Mouse (Mus musculus): ENCODE measurements around the gene Gm6583. TPM values are rescaled to one million over a fixed set of nuclear protein-coding genes. Genes with fewer than 3 reads are reported as not detected.
A peak's percentile ranks its signal among the peaks of the same experiment; 100 is the strongest.

Gene Gm6583
- polyA plus RNA-seq, 1 experiment from 2014 or later: 0.12 TPM

DNA sequence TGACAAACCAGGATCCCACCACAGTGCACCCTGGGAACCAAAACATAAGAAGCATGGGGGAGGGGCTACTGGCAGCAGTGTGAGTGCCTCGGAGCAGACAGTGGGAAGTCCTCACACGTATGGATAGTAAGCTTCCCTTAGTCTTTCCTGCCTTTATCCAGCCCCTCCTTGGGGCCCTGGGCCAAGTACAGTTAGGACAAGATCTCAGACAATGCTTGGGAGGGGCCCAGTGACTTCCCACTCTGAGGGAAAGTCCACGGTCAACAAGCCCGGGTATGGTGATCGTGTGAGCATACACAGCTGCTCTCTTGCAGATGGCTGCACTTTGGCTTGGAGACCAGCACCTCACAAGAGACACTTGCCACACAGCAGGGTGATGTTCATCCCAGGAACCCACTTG is 38.5 kb downstream of the Gm6583 start:
- H3K4me3 ChIP-seq (ENCODE audit: low read depth, low read length): no peak overlapping the region
- peaks cover 35% of the 10 kb centered on the region for H3K36me3 ChIP-seq (ENCODE audit: control insufficient read depth, insufficient read depth)
- no peak overlapping the region for H3K27ac ChIP-seq (ENCODE audit: low read depth, low read length)
- 14% methylated on average over 5 of the region's 5 CpGs for WGBS
- no peak overlapping the region for H3K4me2 ChIP-seq (replicated peaks; ENCODE audit: low read depth)
- no peak for TF ChIP-seq CTCF (IDR thresholded peaks at IDR 0.05; ENCODE audit: low read depth)
- no peak for ATAC-seq
- H3K4me1 ChIP-seq (replicated peaks; ENCODE audit: control insufficient read depth, insufficient read depth, low read length): peaks cover 3% of the 10 kb centered on the region; the same call in 1 of the 2 replicates
- no peaks in the 10 kb centered on the region for H3K9me3 ChIP-seq (ENCODE audit: control insufficient read depth)
- no peak overlapping the region for H3K9ac ChIP-seq (ENCODE audit: low read depth, low read length)
- H3K27me3 ChIP-seq (replicated peaks; ENCODE audit: control insufficient read depth, insufficient read depth, low read length): no peaks in the 10 kb centered on the region

DNA sequence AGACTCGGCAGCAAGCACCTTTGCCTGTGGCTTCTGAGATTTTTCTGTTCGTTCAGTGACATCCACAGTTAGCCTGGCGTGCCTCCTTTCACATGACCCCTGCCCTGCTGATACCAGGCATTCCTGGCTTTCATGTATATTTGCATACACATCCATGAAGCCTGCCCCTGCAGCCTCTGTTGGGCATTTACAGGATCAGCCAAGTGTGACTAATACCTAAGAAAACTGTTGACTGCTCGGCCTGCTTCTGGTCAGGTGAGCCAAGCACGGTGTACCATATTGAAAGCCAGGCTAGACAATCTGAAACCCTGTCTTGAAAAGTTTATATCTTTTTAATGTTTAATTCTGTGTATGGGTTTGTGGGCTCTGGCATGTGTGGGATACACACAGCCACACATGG is 39.4 kb downstream of the Gm6583 start:
- Histone ChIP-seq H3K9me3 (ENCODE audit: control insufficient read depth) (no peaks in the 10 kb centered on the region), H3K27me3 (replicated peaks; ENCODE audit: control insufficient read depth, insufficient read depth, low read length) (no peaks in the 10 kb centered on the region), H3K4me2 (replicated peaks; ENCODE audit: low read depth) (no peak overlapping the region), H3K27ac (ENCODE audit: low read depth, low read length) (peak overlapping the region; percentile 28; the same call in 1 of the 2 replicates), H3K9ac (ENCODE audit: low read depth, low read length) (no peak overlapping the region), H3K4me3 (ENCODE audit: low read depth, low read length) (no peak overlapping the region), H3K36me3 (ENCODE audit: control insufficient read depth, insufficient read depth) (peaks cover 41% of the 10 kb centered on the region), H3K4me1 (replicated peaks; ENCODE audit: control insufficient read depth, insufficient read depth, low read length) (peaks cover 3% of the 10 kb centered on the region; the same call in 1 of the 2 replicates)
- 71% methylated on average over 5 of the region's 5 CpGs for WGBS
- TF ChIP-seq CTCF (IDR thresholded peaks at IDR 0.05; ENCODE audit: low read depth): no peak
- ATAC-seq: 0 out of 2 replicates have a peak, but pooled peaks have one; percentile 36

DNA sequence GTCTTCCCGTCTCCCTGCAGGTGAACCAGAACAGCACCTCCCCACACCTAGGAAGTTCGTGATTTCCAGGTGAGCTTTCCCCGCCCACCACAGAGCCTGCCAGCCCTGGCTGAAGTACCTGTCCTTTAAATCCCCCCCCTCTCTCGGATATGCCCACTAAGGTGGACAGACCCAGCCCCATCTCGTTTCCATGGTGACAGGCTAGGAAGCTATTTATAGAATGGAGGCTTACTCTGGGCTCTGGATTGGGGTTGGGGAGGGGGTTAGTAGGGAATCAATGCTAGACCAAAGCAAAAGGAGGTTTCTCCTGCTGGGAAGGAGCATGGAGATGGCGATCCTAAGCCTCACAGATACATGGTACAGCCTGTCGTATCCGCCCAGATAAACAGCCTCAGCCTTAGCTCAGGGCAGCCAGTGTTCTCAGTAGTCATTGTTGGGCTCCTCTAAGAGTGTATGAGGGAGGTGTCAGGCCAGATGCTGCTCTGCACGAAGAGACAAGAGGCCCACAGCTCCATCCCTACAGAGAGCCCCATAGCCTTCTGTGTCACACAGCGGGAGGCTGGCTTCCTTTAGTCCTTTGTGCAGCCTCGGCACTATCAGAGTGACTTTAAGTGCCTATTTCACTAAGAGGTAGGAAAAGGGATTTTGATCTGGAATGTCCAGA is 42.5 kb downstream of the Gm6583 start:
- TF ChIP-seq CTCF (IDR thresholded peaks at IDR 0.05; ENCODE audit: low read depth): no peak
- no peak overlapping the region for H3K4me3 ChIP-seq (ENCODE audit: low read depth, low read length)
- H3K27me3 ChIP-seq (replicated peaks; ENCODE audit: control insufficient read depth, insufficient read depth, low read length): no peaks in the 10 kb centered on the region
- H3K4me1 ChIP-seq (replicated peaks; ENCODE audit: control insufficient read depth, insufficient read depth, low read length): peaks cover 3% of the 10 kb centered on the region; the same call in 1 of the 2 replicates
- H3K4me2 ChIP-seq (replicated peaks; ENCODE audit: low read depth): no peak overlapping the region
- no peaks in the 10 kb centered on the region for H3K9me3 ChIP-seq (ENCODE audit: control insufficient read depth)
- 77% methylated on average over 11 of the region's 11 CpGs for WGBS
- peaks cover 70% of the 10 kb centered on the region for H3K36me3 ChIP-seq (ENCODE audit: control insufficient read depth, insufficient read depth)
- no peak overlapping the region for H3K27ac ChIP-seq (ENCODE audit: low read depth, low read length)
- no peak overlapping the region for H3K9ac ChIP-seq (ENCODE audit: low read depth, low read length)
- ATAC-seq: no peak

DNA sequence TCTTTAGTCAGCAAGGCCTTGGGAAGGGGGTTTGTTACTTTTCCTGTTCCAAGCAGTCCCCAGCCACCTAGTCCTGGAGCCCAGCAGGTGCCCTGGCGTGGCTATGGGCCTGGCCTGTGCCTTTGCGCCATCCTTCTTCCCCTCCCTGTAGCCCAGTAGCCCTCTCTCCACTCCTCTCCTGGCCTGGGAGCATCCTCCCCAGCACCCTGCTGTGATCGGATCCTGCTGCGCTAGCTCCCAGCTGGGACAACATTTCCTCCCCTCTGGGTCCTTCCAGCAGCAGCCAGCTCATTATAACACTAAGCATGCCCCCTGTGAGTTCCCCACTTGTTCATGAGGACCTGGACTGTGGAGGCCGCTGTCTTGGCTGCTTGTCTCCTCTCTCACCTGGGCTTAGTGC is 50.0 kb downstream of the Gm6583 start:
- 85% methylated on average over 5 of the region's 5 CpGs for WGBS
- Histone ChIP-seq H3K4me2 (replicated peaks; ENCODE audit: low read depth) (no peak overlapping the region), H3K9ac (ENCODE audit: low read depth, low read length) (no peak overlapping the region), H3K4me3 (ENCODE audit: low read depth, low read length) (no peak overlapping the region), H3K4me1 (replicated peaks; ENCODE audit: control insufficient read depth, insufficient read depth, low read length) (no peaks in the 10 kb centered on the region), H3K36me3 (ENCODE audit: control insufficient read depth, insufficient read depth) (peaks cover 51% of the 10 kb centered on the region), H3K27ac (ENCODE audit: low read depth, low read length) (no peak overlapping the region), H3K27me3 (replicated peaks; ENCODE audit: control insufficient read depth, insufficient read depth, low read length) (no peaks in the 10 kb centered on the region), H3K9me3 (ENCODE audit: control insufficient read depth) (no peaks in the 10 kb centered on the region)
- no peak for ATAC-seq
- TF ChIP-seq CTCF (IDR thresholded peaks at IDR 0.05; ENCODE audit: low read depth): no peak

Other genes starting within 250 kb of the Gm6583 start
- gene Cryba4, start 103.5 kb downstream of the Gm6583 start, polyA plus RNA-seq (2015; fragmentation: Nextera tagmentation; extraction: Ambion mirVana): 1.1 and 1.3 TPM in 2 replicates
- 0.22 and 0.34 TPM in 2 replicates for gene Crybb1, start 100.2 kb downstream of the Gm6583 start, polyA plus RNA-seq (2015; fragmentation: Nextera tagmentation; extraction: Ambion mirVana)
- gene Tpst2, start 79.3 kb downstream of the Gm6583 start, polyA plus RNA-seq (2015; fragmentation: Nextera tagmentation; extraction: Ambion mirVana): 45.3 and 48.4 TPM in 2 replicates
- 13.6 and 14.3 TPM in 2 replicates for gene Tfip11, start 29.7 kb downstream of the Gm6583 start, polyA plus RNA-seq (2015; fragmentation: Nextera tagmentation; extraction: Ambion mirVana)
- 15.4 and 19.0 TPM in 2 replicates for gene Srrd, start 13.0 kb downstream of the Gm6583 start, polyA plus RNA-seq (2015; fragmentation: Nextera tagmentation; extraction: Ambion mirVana)
- 28.8 and 37.3 TPM in 2 replicates for gene Hps4, start 12.9 kb downstream of the Gm6583 start, polyA plus RNA-seq (2015; fragmentation: Nextera tagmentation; extraction: Ambion mirVana)
- 3.1 and 4.6 TPM in 2 replicates for gene Asphd2, start 38.8 kb upstream of the Gm6583 start, polyA plus RNA-seq (2015; fragmentation: Nextera tagmentation; extraction: Ambion mirVana)
- gene Gm6588, start 93.4 kb upstream of the Gm6583 start, polyA plus RNA-seq (2015; fragmentation: Nextera tagmentation; extraction: Ambion mirVana): not detected in 2 replicates
- gene Sez6l, start 221.2 kb upstream of the Gm6583 start, polyA plus RNA-seq (2015; fragmentation: Nextera tagmentation; extraction: Ambion mirVana): 0.55 and 0.63 TPM in 2 replicates